Mouse (Mus musculus): ENCODE measurements at regions not wholly inside any gene's neighbourhood (a gene's known extent, or its start where the extent isn't known, plus 50 kb on each side); places are given as distances from the start of the nearest gene placed in this dataset.

- no peak for DNase-seq
- intact Hi-C loops (cut with DNase I) = no loop called here
Measured at GRCm38 (mm10) chr7:138149496-138149895, 248.0 kb downstream of the Tcerg1l start.

GRCm38 (mm10) chr7:138153455-138154167, 243.9 kb downstream of the Tcerg1l start:
- no peak for DNase-seq
- intact Hi-C loops (cut with DNase I) = no loop called here
